Mouse (Mus musculus): ENCODE results near the gene Dmrta1.

DNA sequence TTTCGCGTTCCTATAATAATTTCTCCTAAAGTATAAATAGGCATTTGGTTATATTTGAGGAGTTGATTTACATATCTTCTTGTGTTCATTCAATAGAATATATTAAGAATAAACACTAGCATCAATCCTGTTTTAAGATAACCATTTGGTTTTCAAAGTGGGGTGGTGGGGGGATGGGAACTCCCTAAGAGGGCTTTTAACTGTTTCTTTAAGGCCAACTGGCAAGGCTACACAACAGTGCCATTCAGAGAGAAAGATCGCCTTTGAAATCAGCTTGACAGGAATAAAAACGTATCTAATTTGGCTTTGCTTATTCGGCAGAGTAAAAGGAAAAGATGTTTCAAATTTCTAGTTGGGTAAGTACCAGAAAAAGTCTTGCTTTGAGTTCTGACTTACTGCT lies at the start of gene Dmrta1:
- no peak for TF ChIP-seq ZNF384 (IDR thresholded peaks at IDR 0.05; ENCODE audit: low read depth, low read length)
- TF ChIP-seq CHD2 (IDR thresholded peaks at IDR 0.05; ENCODE audit: low read depth, low read length), result no peak
